Mouse (Mus musculus): ENCODE measurements around the gene AC170998.1. TPM values are rescaled to one million over a fixed set of nuclear protein-coding genes. Genes with fewer than 3 reads are reported as not detected.

The AC170998.1 gene
- 3.9 and 4.0 TPM in 2 replicates for polyA plus RNA-seq (2016; fragmentation: Nextera tagmentation; extraction: Ambion mirVana)

DNA sequence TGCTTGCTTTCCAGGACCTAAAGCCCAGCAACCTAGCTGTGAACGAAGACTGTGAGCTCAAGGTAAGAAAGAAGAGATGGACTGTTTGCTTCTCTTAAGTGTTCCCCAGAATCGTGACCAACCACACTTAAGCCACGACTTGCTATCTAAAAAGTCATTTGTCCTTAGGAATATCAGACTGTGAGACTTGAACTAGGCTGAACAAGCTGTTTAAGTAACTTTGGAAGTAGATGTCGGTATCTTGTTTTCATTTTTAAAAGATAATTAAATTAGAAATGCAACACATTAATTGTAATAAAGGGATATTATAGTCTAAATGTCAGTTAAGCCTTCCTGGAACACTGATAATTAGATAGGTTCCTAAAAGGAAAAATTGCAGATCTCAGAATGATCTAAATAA, at the start of gene AC170998.1:
Gene AC170998.1 (plus strand): TSS at position 301 of the 400 bp plus-strand sequence.
- Histone ChIP-seq H3K9me3 (replicated peaks) (no peaks in the 10 kb centered on the region), H3K27me3 (ENCODE audit: low read depth, poor library complexity, severe bottlenecking) (no peaks in the 10 kb centered on the region), H3K27ac (no peak within 1 kb of the TSS), H3K4me3 (no peak within 1 kb of the TSS), H3K4me1 (no peaks in the 10 kb centered on the region), H3K36me3 (peaks cover 98% of the 10 kb centered on the region)
- no peak for DNase-seq (ENCODE audit: low spot score)
- WGBS, result 94% methylated on average over 4 of the region's 4 CpGs

DNA sequence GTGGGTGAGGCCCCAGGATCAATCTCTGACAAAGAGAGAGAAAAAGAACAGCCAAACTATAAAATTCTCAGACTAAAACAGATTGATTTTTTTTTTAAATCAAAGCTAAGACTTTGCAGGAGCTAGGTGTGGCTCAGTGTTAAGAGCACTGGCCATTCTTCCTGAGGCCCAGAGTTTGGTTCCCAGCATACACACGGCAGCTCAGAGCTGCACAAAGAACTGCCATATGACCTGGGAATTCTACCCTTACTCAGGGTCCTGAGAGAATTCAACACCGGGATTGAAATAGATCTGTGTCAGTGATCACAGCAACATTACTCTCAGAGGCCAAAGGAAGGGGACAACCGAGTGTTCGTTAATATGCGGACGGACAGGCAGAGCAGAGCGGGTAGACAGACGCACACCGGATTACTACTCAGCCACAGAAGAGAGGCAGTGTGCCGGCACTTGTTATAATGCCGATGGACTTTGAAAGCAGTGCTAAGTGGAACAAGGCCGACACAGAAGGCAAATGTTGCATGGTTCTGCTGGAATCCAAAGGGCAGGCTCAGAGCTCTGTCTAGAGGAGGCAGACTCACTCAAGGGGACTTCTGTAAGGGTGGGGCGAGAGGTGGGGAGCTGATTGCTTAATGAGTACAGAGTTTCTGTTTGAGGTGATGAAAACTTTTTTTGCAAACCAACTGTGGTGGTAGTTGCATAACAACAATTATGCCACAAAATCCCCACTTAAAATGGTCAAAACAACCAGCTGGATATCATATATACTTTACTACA, 43.4 kb upstream of the AC170998.1 start:
- Histone ChIP-seq H3K36me3 (no peaks in the 10 kb centered on the region), H3K4me3 (no peak overlapping the region), H3K27ac (no peak overlapping the region), H3K27me3 (ENCODE audit: low read depth, poor library complexity, severe bottlenecking) (no peaks in the 10 kb centered on the region), H3K4me1 (no peaks in the 10 kb centered on the region), H3K9me3 (replicated peaks) (no peaks in the 10 kb centered on the region)
- DNase-seq (ENCODE audit: low spot score), result no peak
- 89% methylated on average over 13 of the region's 13 CpGs for WGBS

DNA sequence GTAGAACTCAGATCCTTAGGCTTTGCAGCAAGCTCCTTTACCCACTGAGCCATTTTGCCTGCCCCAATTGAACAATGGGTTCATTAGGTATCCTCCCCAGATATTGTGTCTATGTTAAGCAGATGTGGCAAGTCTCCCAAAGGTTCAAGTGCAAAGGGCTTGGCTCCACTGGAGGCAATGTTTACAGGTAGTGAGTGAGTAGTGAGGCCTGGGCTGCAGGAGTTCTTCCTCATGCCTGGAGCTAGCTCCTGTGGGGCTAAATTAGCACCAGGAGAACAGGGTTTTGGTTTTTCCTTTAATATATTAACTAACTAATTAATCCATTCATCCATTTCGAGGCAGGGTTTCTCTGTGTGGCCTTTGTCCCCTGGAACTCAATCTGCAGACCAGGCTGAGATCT, 42.3 kb upstream of the AC170998.1 start:
- no peaks in the 10 kb centered on the region for H3K9me3 ChIP-seq (replicated peaks)
- 72% methylated on average over 1 of the region's 1 CpGs for WGBS
- H3K4me3 ChIP-seq, result no peak overlapping the region
- DNase-seq (ENCODE audit: low spot score), result no peak
- no peak overlapping the region for H3K27ac ChIP-seq
- no peaks in the 10 kb centered on the region for H3K36me3 ChIP-seq
- peaks cover 5% of the 10 kb centered on the region for H3K27me3 ChIP-seq (ENCODE audit: low read depth, poor library complexity, severe bottlenecking)
- no peaks in the 10 kb centered on the region for H3K4me1 ChIP-seq

DNA sequence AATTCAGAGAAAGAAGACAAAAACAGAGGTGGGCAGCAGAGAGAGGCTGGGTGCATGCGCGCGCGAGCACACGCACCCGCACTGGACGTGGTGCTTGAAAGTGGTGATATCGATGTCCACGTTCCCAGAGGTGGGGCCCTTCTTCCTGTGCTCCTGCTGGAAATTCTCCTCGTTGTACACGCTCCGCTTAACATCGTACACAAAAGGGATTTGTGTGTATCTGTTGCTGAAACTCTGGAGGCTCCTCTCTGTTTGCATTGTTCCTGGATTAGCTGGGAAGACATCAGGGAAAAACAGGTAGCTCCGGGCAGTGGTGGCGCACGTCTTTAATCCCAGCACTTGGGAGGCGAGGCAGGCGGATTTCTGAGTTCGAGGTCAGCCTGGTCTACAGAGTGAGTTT, 41.3 kb upstream of the AC170998.1 start:
- Histone ChIP-seq H3K4me3 (no peak overlapping the region), H3K36me3 (no peaks in the 10 kb centered on the region), H3K27me3 (ENCODE audit: low read depth, poor library complexity, severe bottlenecking) (peaks cover 16% of the 10 kb centered on the region), H3K27ac (no peak overlapping the region), H3K9me3 (replicated peaks) (no peaks in the 10 kb centered on the region), H3K4me1 (peaks cover 7% of the 10 kb centered on the region)
- DNase-seq (ENCODE audit: low spot score), result no peak
- WGBS, result 90% methylated on average over 19 of the region's 19 CpGs

DNA sequence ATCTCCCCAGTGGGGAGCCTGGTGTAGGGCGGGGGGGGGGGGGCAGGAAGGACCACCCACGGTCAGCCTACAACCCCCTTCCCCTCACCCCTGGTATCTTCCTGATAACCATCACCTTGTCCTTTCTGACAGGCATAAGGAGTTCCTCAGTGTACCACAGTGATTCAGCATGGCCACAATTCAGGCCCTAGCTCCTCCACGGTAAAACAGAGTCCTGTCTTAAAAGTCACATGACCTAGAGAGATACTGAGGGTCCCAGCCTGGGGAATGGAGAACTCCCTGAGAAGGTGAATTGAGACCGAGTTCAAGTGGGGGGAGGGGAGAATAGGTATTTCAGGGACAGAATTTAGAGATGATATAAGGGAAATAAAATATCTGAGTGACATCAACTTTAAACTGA, 38.5 kb upstream of the AC170998.1 start:
- Histone ChIP-seq H3K27ac (no peak overlapping the region), H3K27me3 (ENCODE audit: low read depth, poor library complexity, severe bottlenecking) (peaks cover 17% of the 10 kb centered on the region), H3K36me3 (no peaks in the 10 kb centered on the region), H3K4me3 (no peak overlapping the region), H3K9me3 (replicated peaks) (no peaks in the 10 kb centered on the region), H3K4me1 (peaks cover 24% of the 10 kb centered on the region)
- 51% methylated on average over 4 of the region's 4 CpGs for WGBS
- no peak for DNase-seq (ENCODE audit: low spot score)

DNA sequence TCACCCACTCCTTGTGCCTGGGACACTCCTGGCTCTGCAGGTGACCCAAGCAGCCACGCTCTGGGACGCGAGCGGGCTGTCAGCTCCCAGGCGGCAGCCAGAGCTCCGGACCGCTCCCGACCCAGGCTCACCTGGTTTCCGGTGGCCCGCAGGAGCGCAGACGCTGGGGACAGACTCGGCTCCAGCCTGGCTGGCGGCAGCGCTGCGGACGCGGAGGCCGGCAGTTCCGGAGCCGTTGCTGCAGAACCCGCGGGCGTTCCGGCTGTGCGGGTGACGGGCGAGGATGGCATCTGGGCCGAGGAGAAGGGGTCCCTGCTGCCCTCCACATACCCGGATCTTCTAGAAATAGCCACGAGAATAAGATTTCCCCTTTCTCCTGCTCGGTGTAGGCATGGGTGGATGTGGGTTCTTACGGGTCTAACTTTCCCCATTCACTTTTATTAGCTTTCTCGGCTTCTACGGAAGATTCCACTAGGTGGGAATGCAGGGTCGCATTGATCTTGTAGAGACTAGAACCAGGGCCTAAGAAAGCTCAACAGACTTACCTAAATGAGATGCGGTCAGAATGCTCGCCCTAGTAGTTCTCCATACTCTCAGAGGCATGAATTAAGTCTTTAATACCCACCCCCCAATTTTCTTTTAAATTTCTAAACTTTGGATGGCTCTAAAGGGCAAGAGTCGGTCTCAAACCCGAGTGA, 36.1 kb upstream of the AC170998.1 start, which contains the start of gene Slc26a8:
Gene Slc26a8 (minus strand): TSS at position 648 of the 698 bp plus-strand sequence.
- Histone ChIP-seq H3K4me3 (peak within 1 kb of the TSS; percentile 93), H3K4me1 (peaks cover 42% of the 10 kb centered on the region), H3K9me3 (replicated peaks) (no peaks in the 10 kb centered on the region), H3K27me3 (ENCODE audit: low read depth, poor library complexity, severe bottlenecking) (peaks cover 17% of the 10 kb centered on the region), H3K27ac (peak within 1 kb of the TSS; percentile 95), H3K36me3 (peaks cover 3% of the 10 kb centered on the region; the same call in 1 of the 2 replicates)
- WGBS, result 8% methylated on average over 40 of the region's 40 CpGs
- DNase-seq (ENCODE audit: low spot score), result peak; percentile 65

DNA sequence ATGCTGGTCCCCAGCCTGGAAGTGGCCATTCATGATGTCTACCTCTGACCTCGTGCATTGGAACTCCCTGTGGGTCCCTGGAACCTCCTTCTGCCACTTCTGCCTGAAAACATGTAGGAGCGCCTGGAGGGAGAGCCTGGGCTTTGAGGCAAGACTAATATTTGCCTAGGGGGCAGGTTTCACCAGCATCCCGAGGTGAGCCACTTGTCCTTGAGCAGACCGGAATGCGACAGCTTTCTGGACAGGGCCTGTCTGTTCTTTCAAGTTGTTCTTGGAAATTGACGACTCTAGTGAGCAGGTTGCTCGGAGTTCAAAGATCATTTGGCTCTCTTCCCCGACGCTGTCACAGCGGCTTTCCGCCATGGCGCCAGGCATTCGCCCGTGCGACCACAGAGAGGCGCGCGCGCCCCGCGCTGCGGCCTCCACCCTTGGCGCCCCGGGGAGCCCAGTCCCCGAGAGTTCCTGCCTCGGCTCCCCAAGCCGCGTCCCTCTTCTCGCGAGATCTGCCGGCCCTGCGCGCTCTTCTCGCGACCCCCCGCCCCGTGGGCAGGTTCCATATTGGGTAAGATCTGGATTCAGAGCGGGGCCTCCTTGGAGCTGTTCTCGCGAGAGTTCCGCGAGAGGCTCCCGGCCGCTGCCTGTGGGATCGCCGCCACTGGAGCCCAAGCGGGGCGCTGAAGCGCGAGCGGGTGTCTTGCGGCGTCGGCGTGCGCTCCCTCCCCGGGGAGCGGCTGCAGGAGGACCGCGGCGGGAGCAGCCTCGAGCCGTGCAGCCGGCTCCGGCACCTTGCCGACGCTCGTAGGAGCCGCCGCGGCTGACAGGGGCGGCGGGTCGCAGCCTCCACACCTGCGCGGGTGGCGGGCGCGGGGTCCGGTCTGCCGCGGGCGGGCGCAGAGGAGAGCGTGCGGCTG, 34.9 kb upstream of the AC170998.1 start, which contains the start of gene Mapk14:
Gene Mapk14 (plus strand): TSS at position 554 of the 911 bp plus-strand sequence.
- Histone ChIP-seq H3K27me3 (ENCODE audit: low read depth, poor library complexity, severe bottlenecking) (peaks cover 17% of the 10 kb centered on the region), H3K4me3 (peak within 1 kb of the TSS; percentile 93), H3K9me3 (replicated peaks) (no peaks in the 10 kb centered on the region), H3K36me3 (peaks cover 6% of the 10 kb centered on the region; the same call in 1 of the 2 replicates), H3K27ac (peak within 1 kb of the TSS; percentile 95), H3K4me1 (peaks cover 49% of the 10 kb centered on the region)
- under 1% methylated on average over 86 of the region's 86 CpGs for WGBS
- peak; percentile 99 for DNase-seq (ENCODE audit: low spot score)

DNA sequence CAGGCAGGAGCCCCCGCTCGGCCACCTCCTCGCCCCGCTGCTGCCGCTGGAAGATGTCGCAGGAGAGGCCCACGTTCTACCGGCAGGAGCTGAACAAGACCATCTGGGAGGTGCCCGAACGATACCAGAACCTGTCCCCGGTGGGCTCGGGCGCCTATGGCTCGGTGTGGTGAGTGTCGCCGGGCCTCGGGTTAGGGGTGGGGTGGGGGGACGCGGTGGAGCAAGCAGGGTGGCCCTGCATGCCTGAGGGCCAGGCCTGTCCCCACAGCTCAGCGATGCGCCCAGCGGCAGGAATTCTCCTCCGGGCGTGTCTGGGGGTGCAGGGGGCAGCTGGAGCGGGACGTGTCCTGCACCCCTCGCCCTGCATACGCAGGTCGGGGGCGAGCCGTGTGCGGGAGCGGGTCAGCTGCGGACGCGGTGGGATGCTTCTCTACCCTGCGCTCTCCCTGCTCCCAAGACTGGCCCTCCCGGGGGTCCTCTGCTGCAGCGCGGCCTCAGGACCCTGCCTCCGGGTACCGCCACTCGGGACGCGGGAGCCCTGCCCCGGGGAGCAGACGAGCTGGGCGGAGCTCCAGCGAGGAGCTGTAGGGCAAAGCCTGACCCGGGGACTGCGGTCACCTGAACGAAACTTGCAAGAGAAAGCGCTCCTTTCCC, 34.1 kb upstream of the AC170998.1 start:
- WGBS, result under 1% methylated on average over 53 of the region's 53 CpGs

DNA sequence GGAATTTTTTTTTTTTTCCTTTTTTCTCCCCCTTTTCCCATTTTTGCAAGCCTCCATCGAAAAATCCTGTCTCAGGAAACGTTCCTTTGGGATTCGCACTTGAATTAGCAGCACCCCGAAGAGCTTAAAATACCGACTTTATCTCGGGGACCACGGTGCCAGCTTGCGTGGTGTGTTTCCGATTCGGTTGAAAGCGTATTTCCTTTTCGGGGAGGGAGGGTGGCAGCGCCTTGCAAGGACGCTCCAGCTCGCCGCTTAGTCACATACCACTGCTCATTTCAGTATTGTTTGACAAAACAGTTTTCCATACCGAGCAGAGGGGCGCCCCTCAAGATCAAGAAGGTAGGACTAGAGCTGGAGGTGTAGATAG, 33.6 kb upstream of the AC170998.1 start:
- DNase-seq (ENCODE audit: low spot score), result peak; percentile 48
- Histone ChIP-seq H3K36me3 (peaks cover 6% of the 10 kb centered on the region; the same call in 1 of the 2 replicates), H3K9me3 (replicated peaks) (no peaks in the 10 kb centered on the region), H3K27ac (peak overlapping the region; percentile 95), H3K27me3 (ENCODE audit: low read depth, poor library complexity, severe bottlenecking) (peaks cover 17% of the 10 kb centered on the region), H3K4me1 (peaks cover 61% of the 10 kb centered on the region), H3K4me3 (peak overlapping the region; percentile 93)
- 0% methylated on average over 18 of the region's 18 CpGs for WGBS

More for the DNA sequence above, 34.1 kb upstream of the AC170998.1 start:
- peak; percentile 80 for DNase-seq (ENCODE audit: low spot score)
- H3K27me3 ChIP-seq (ENCODE audit: low read depth, poor library complexity, severe bottlenecking), result peaks cover 17% of the 10 kb centered on the region
- H3K36me3 ChIP-seq, result peaks cover 6% of the 10 kb centered on the region; the same call in 1 of the 2 replicates
- H3K9me3 ChIP-seq (replicated peaks), result no peaks in the 10 kb centered on the region
- peak overlapping the region; percentile 95 for H3K27ac ChIP-seq
- H3K4me1 ChIP-seq, result peaks cover 55% of the 10 kb centered on the region
- peak overlapping the region; percentile 93 for H3K4me3 ChIP-seq

DNA sequence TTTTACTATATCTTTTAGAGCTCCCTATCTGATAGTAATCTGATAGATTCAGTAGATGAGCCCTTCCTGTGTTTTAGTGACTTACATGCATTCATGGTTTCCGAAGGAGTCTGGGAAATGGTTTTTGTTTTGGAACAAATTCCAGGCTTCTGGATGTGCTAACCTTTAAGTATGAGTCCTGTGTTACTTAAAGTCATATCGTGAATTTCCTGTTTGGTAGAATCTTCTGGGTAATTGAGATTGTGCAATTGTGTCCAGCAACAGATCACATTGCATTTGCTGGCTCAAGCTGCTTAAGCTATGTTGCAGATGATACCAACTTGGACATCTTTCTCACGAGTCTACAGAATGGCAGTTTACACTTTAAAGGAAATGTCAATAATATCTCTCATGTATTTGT, 32.8 kb upstream of the AC170998.1 start:
- Histone ChIP-seq H3K27me3 (ENCODE audit: low read depth, poor library complexity, severe bottlenecking) (peaks cover 16% of the 10 kb centered on the region), H3K36me3 (peaks cover 6% of the 10 kb centered on the region; the same call in 1 of the 2 replicates), H3K4me3 (peak overlapping the region; percentile 93), H3K9me3 (replicated peaks) (no peaks in the 10 kb centered on the region), H3K27ac (peak overlapping the region; percentile 95; the same call in 1 of the 2 replicates), H3K4me1 (peaks cover 68% of the 10 kb centered on the region)
- WGBS, result 75% methylated on average over 3 of the region's 3 CpGs
- DNase-seq (ENCODE audit: low spot score), result no peak

DNA sequence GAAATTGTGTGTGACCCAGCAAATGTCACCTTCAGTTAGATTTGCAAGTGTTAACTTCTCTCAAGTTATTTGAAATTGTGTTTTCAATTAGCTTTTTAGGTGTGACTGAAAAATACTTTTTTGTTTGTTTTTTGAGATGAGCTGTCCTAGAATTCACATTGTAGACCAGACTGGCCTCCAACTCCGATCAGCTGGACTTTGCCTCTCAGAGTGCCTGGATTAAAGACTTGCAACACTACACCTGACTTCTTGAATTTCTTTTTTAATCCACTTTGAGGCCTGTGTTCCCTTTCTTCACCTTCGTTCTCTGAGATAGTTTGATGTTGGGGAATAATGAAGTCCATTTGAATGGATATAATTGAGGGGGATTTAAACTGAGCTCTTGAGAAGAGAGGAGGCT, 31.8 kb upstream of the AC170998.1 start:
- 88% methylated on average over 2 of the region's 2 CpGs for WGBS

DNA sequence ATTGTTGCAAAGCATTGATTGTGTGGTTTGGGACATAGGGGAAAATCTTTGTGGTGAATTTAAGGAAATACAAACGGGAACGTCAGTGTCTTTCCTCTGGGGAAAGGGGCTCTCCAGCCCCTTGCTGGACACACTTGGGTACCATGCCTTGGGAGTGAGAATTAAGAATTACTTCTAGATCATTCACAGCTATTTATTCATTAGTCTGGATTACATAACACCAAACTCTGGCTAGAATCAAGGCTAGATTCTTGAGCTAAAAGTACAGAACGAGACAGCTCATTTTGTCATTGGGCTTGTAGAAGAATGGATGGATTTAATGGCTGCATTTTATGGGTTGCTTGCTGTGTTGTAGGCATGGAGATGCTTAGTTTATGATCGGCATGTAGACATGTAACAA, 31.1 kb upstream of the AC170998.1 start:
- DNase-seq (ENCODE audit: low spot score), result no peak
- Histone ChIP-seq H3K4me1 (peaks cover 60% of the 10 kb centered on the region), H3K36me3 (peaks cover 6% of the 10 kb centered on the region; the same call in 1 of the 2 replicates), H3K4me3 (no peak overlapping the region), H3K27me3 (ENCODE audit: low read depth, poor library complexity, severe bottlenecking) (no peaks in the 10 kb centered on the region), H3K27ac (no peak overlapping the region), H3K9me3 (replicated peaks) (no peaks in the 10 kb centered on the region)
- WGBS, result 89% methylated on average over 4 of the region's 4 CpGs

More for the DNA sequence above, 31.8 kb upstream of the AC170998.1 start:
- DNase-seq (ENCODE audit: low spot score), result no peak
- Histone ChIP-seq H3K27me3 (ENCODE audit: low read depth, poor library complexity, severe bottlenecking) (peaks cover 7% of the 10 kb centered on the region), H3K27ac (no peak overlapping the region), H3K36me3 (peaks cover 6% of the 10 kb centered on the region; the same call in 1 of the 2 replicates), H3K9me3 (replicated peaks) (no peaks in the 10 kb centered on the region), H3K4me3 (no peak overlapping the region; the same call in 1 of the 2 replicates), H3K4me1 (peaks cover 67% of the 10 kb centered on the region)
